Mouse (Mus musculus): ENCODE data around the gene Nek5.
A peak's percentile ranks its signal among the peaks of the same experiment; 100 is the strongest.
"Not testable (repeated sequence)": the region's sequence is repeated elsewhere in the genome, so short reads cannot be mapped to it uniquely, and the experiment has no call there.

The Nek5 gene

GRCm38 (mm10) chr8:22124220-22125152, at the start of gene Nek5:
TSS of gene Nek5 (minus strand) at chr8:22125053.
- peak; percentile 48 for DNase-seq (ENCODE audit: low spot score)

- no peak for DNase-seq (ENCODE audit: low spot score)
Observed at GRCm38 (mm10) chr8:22169167-22169566, 44.3 kb upstream of the Nek5 start.

GRCm38 (mm10) chr8:22166080-22166603, 41.3 kb upstream of the Nek5 start, which contains the start of gene Nek3:
TSS of gene Nek3 (minus strand) at chr8:22166435.
- peak; percentile 88 for DNase-seq (ENCODE audit: low spot score)

- DNase-seq (ENCODE audit: low spot score), result no peak
Observed at GRCm38 (mm10) chr8:22165251-22166079, 40.6 kb upstream of the Nek5 start.

GRCm38 (mm10) chr8:22164431-22164830, 39.6 kb upstream of the Nek5 start:
- no peak for DNase-seq (ENCODE audit: low spot score)

- no peak for DNase-seq (ENCODE audit: low spot score)
Observed at GRCm38 (mm10) chr8:22162206-22162605, 37.4 kb upstream of the Nek5 start.

- no peak for DNase-seq (ENCODE audit: low spot score)
Observed at GRCm38 (mm10) chr8:22150345-22150663, 25.5 kb upstream of the Nek5 start.

GRCm38 (mm10) chr8:22149643-22150344, 24.9 kb upstream of the Nek5 start:
- no peak for DNase-seq (ENCODE audit: low spot score)

GRCm38 (mm10) chr8:22148367-22148740, 23.5 kb upstream of the Nek5 start:
- DNase-seq (ENCODE audit: low spot score), result no peak

GRCm38 (mm10) chr8:22147706-22148366, 23.0 kb upstream of the Nek5 start:
- no peak for DNase-seq (ENCODE audit: low spot score)

GRCm38 (mm10) chr8:22145831-22146230, 21.0 kb upstream of the Nek5 start:
- DNase-seq (ENCODE audit: low spot score), result no peak

GRCm38 (mm10) chr8:22143764-22144491, 19.1 kb upstream of the Nek5 start:
- no peak for DNase-seq (ENCODE audit: low spot score)

- DNase-seq (ENCODE audit: low spot score), result no peak
Observed at GRCm38 (mm10) chr8:22142592-22142991, 17.7 kb upstream of the Nek5 start.

- DNase-seq (ENCODE audit: low spot score), result no peak
Observed at GRCm38 (mm10) chr8:22141836-22142385, 17.1 kb upstream of the Nek5 start.

GRCm38 (mm10) chr8:22136462-22136861, 11.6 kb upstream of the Nek5 start:
- not testable (repeated sequence) for DNase-seq (ENCODE audit: low spot score)

- no peak for DNase-seq (ENCODE audit: low spot score)
Observed at GRCm38 (mm10) chr8:22134750-22135135, 9.9 kb upstream of the Nek5 start.

- no peak for DNase-seq (ENCODE audit: low spot score)
Observed at GRCm38 (mm10) chr8:22134078-22134749, 9.4 kb upstream of the Nek5 start.

- no peak for DNase-seq (ENCODE audit: low spot score)
Observed at GRCm38 (mm10) chr8:22132062-22132461, 7.2 kb upstream of the Nek5 start.

- DNase-seq (ENCODE audit: low spot score), result no peak
Observed at GRCm38 (mm10) chr8:22107020-22107419, 17.8 kb downstream of the Nek5 start.

GRCm38 (mm10) chr8:22091568-22091967, 33.3 kb downstream of the Nek5 start:
- no peak for DNase-seq (ENCODE audit: low spot score)
